Mouse (Mus musculus) limb, embryonic 15.5 days (tissue): ENCODE data around the gene 4931414P19Rik. TPM values are rescaled to one million over a fixed set of nuclear protein-coding genes. Genes with fewer than 3 reads are reported as not detected.
A peak's percentile ranks its signal among the peaks of the same experiment; 100 is the strongest.

Experiments
- ATAC-seq: fragments of 200-750 bp; cut with Nextera tagmentation; 2 replicates; pipeline ENCODE4 v1.8.0; 2017; ENCODE audit warnings: low read depth, moderate TSS enrichment; ENCODE audit not compliant: insufficient number of reproducible peaks, low FRiP score, low TSS enrichment
- H3K27ac ChIP-seq: fragments of 300-500 bp; sonication (generic); 2 replicates; pipeline ENCODE4 v1.5.1; 2015; ENCODE audit warnings: moderate library complexity, mild to moderate bottlenecking, inconsistent platforms
- H3K27me3 ChIP-seq: fragments of 300-500 bp; sonication (generic); 2 replicates; pipeline ENCODE4 v1.6.1; 2015; ENCODE audit warnings: inconsistent platforms
- H3K36me3 ChIP-seq: fragments of 300-500 bp; sonication (generic); 2 replicates; pipeline ENCODE4 v1.6.1; 2015; ENCODE audit warnings: inconsistent platforms
- H3K4me1 ChIP-seq: fragments of 300-500 bp; sonication (generic); 2 replicates; pipeline ENCODE4 v1.6.1; 2015; ENCODE audit warnings: inconsistent platforms
- H3K4me2 ChIP-seq: fragments of 300-500 bp; sonication (generic); 2 replicates; pipeline ENCODE4 v1.6.1; 2015; ENCODE audit warnings: mild to moderate bottlenecking, inconsistent platforms
- H3K4me3 ChIP-seq: fragments of 300-500 bp; sonication (generic); 2 replicates; pipeline ENCODE4 v1.5.1; 2015; ENCODE audit warnings: mild to moderate bottlenecking, inconsistent platforms
- H3K9ac ChIP-seq: fragments of 300-500 bp; sonication (generic); 2 replicates; pipeline ENCODE4 v1.6.1; 2015; ENCODE audit warnings: inconsistent platforms
- H3K9me3 ChIP-seq: fragments of 300-500 bp; sonication (generic); 2 replicates; pipeline ENCODE4 v1.6.1; 2016; ENCODE audit warnings: inconsistent platforms
- WGBS: fragments of 180-500 bp; shearing (Covaris S2); methylation state at CpG from one replicate; pipeline ENCODE4 v1.1.7; 2015; 5-methylcytosine and 5-hydroxymethylcytosine counted together
- microRNA counts: library from miRNA; unstranded; fragments of <30 nt; microRNA quantifications from one replicate; lab custom pipeline; 2016
- microRNA-seq: library from miRNA; unstranded; fragments of <30 nt; microRNA quantifications from one replicate; pipeline ENCODE4, GENCODE M21; 2016
- polyA plus RNA-seq: library from polyadenylated mRNA; unstranded; fragments of >200 nt; fragmentation: Nextera tagmentation; extraction: Ambion mirVana; gene quantifications from 2 replicates; pipeline ENCODE4 v1.2.1, GENCODE M21; 2015

4931414P19Rik gene
- polyA plus RNA-seq, 1 experiment from 2014 or later: 5.8 TPM

- Histone ChIP-seq H3K9ac (no peak overlapping the region), H3K36me3 (peaks cover 56% of the 10 kb centered on the region), H3K4me1 (peaks cover 27% of the 10 kb centered on the region), H3K27me3 (no peaks in the 10 kb centered on the region), H3K4me3 (no peak overlapping the region), H3K4me2 (no peak overlapping the region), H3K27ac (0 out of 2 replicates have a peak overlapping the region, but pooled peaks have one; percentile 1), H3K9me3 (no peaks in the 10 kb centered on the region)
- no peak for ATAC-seq
- 77% methylated on average over 15 of the region's 15 CpGs for WGBS
Measured at GRCm38 (mm10) chr14:54568694-54569414, 36.9 kb downstream of the 4931414P19Rik start.

- no peak overlapping the region for H3K27ac ChIP-seq
- no peaks in the 10 kb centered on the region for H3K4me1 ChIP-seq
- no peaks in the 10 kb centered on the region for H3K9me3 ChIP-seq
- no peak overlapping the region for H3K4me3 ChIP-seq
- no peak overlapping the region for H3K9ac ChIP-seq
- WGBS: 80% methylated on average over 14 of the region's 14 CpGs
- ATAC-seq: no peak
- H3K4me2 ChIP-seq: no peak overlapping the region
- no peaks in the 10 kb centered on the region for H3K27me3 ChIP-seq
- no peaks in the 10 kb centered on the region for H3K36me3 ChIP-seq
Measured at GRCm38 (mm10) chr14:54560527-54561242, 45.1 kb downstream of the 4931414P19Rik start.

DNA sequence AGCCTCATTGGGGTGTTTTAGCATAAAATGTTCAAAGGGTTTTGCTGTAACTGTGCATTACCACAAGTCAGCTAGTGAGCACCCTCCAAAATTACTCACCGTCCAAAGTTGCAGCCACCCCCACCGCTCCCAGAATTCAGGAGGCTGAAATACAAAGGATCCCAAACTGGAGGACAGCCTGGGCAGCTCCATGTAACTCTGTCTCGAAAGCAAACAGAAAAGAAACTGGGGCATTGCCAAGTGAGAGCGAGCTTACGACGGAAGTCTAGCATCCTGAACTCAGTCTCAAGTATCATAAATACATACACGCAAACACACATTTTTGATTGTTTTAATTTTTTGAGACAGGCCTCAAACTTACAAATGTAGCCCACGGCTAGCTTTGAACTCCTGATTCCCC, 48.5 kb downstream of the 4931414P19Rik start:
- H3K27ac ChIP-seq: no peak overlapping the region
- no peaks in the 10 kb centered on the region for H3K36me3 ChIP-seq
- no peaks in the 10 kb centered on the region for H3K9me3 ChIP-seq
- H3K4me1 ChIP-seq: 0 out of 2 replicates have a peak, but pooled peaks cover 7% of the 10 kb centered on the region
- H3K4me2 ChIP-seq: no peak overlapping the region
- no peak overlapping the region for H3K9ac ChIP-seq
- H3K4me3 ChIP-seq: no peak overlapping the region
- ATAC-seq: no peak
- WGBS: 77% methylated on average over 8 of the region's 8 CpGs
- no peaks in the 10 kb centered on the region for H3K27me3 ChIP-seq

DNA sequence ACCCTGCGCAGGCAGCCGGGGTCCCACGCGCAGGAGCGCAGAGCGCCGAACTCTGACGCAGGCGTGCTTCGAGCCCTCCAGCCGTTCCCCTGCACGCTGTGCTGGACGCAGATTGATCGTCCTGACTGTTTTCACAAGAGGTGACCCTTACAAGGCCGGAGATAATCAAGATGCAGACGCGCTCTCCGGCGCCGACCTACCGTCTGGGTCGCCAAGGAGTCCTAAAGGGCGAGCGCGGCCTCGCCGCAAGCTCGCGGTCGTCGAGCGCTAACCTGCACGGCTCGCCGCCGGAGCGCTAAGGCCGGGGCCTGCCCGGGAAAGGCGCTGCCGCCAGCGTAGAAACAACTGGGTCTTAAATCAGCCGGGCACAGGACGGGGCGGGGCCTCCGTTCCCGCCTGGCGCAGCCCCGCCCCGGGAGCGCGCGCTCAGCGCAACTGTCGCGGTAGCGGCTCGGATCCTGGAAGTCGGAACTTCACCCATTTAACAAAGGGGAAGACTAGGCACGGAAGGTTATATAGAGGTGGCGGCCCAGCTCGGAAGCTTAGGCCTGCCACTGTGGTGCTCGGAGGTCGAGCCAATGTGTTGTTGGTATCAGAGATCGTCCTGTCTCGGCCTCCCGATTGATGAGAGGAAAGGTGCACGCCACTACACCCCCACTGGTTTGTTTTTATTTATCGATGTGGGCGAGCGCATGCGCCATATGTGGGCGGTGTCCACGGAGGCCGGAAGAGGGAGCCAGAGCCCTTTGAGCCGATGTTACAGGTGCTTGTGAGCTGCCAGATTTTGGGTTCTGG, 51.6 kb downstream of the 4931414P19Rik start, which contains the start of gene Haus4:
TSS of gene Haus4 (minus strand) at position 642 of the 795 bp plus-strand sequence.
- H3K4me1 ChIP-seq: 0 out of 2 replicates have a peak, but pooled peaks cover 7% of the 10 kb centered on the region
- H3K4me3 ChIP-seq: peak within 1 kb of the TSS; percentile 67
- H3K9me3 ChIP-seq: no peaks in the 10 kb centered on the region
- H3K36me3 ChIP-seq: peaks cover 18% of the 10 kb centered on the region
- H3K9ac ChIP-seq: peak within 1 kb of the TSS; percentile 69
- 1% methylated on average over 76 of the region's 76 CpGs for WGBS
- H3K27ac ChIP-seq: peak within 1 kb of the TSS; percentile 89
- H3K4me2 ChIP-seq: peak within 1 kb of the TSS; percentile 88
- peak; percentile 92 for ATAC-seq
- no peaks in the 10 kb centered on the region for H3K27me3 ChIP-seq

DNA sequence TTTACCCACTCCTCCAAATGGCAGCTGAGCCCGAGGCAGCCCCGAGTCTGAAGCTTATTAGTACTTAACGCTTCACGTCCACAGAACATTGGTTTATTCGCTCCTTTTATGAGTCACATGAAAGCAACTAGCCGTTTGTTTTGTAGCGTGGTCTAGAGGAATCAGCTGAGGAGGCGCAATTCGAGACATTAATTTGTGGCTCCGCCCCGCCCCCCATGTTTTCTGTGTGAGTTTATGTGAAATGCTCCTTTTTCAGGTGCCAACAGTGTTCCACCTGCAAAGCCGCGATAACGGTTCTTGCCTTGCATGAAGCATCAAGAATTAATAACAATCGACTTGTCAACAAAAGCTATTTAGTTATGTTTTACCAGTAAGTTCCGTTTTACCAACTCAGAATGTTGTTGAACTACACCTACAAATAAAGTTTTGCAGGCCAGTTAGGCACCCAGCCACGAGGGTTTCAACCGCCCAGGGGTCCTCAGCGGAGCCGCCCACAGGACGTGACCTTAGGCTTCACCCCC, 52.3 kb downstream of the 4931414P19Rik start:
- Histone ChIP-seq H3K9ac (peak overlapping the region; percentile 69), H3K36me3 (peaks cover 25% of the 10 kb centered on the region), H3K27ac (peak overlapping the region; percentile 89), H3K9me3 (no peaks in the 10 kb centered on the region), H3K4me1 (0 out of 2 replicates have a peak, but pooled peaks cover 7% of the 10 kb centered on the region), H3K4me2 (peak overlapping the region; percentile 88), H3K27me3 (no peaks in the 10 kb centered on the region), H3K4me3 (peak overlapping the region; percentile 67)
- WGBS: 1% methylated on average over 21 of the region's 21 CpGs
- no peak for ATAC-seq

DNA sequence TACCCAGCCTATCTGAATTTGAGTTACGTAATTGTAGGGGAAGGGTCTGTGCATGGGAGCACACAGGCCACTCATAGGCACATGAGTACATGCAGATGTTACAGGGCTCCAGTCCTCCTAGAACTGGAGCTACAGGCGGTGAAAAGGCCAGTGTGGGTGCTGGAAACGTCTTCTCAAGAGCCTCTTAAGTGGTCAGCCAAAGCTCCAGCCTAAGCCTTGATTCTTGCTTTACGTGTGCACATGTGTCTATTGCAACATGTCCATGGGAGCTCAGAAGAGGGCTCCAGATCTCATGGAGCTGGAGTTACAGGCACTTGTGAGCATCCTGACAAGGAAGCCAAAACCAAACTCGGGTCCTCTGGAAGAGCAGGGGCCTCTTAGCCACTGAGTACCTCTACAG, 61.1 kb downstream of the 4931414P19Rik start:
- Histone ChIP-seq H3K4me1 (no peaks in the 10 kb centered on the region), H3K36me3 (peaks cover 66% of the 10 kb centered on the region), H3K9me3 (no peaks in the 10 kb centered on the region), H3K27ac (no peak overlapping the region), H3K4me3 (no peak overlapping the region), H3K4me2 (no peak overlapping the region), H3K27me3 (no peaks in the 10 kb centered on the region), H3K9ac (no peak overlapping the region)
- ATAC-seq: no peak
- WGBS: 90% methylated on average over 5 of the region's 5 CpGs

GRCm38 (mm10) chr14:54540771-54541170, 65.0 kb downstream of the 4931414P19Rik start:
- ATAC-seq: no peak
- Histone ChIP-seq H3K9ac (no peak overlapping the region), H3K4me3 (no peak overlapping the region), H3K4me2 (no peak overlapping the region), H3K27me3 (no peaks in the 10 kb centered on the region), H3K36me3 (peaks cover 37% of the 10 kb centered on the region), H3K27ac (no peak overlapping the region), H3K9me3 (no peaks in the 10 kb centered on the region), H3K4me1 (no peaks in the 10 kb centered on the region)
- 70% methylated on average over 11 of the region's 11 CpGs for WGBS

DNA sequence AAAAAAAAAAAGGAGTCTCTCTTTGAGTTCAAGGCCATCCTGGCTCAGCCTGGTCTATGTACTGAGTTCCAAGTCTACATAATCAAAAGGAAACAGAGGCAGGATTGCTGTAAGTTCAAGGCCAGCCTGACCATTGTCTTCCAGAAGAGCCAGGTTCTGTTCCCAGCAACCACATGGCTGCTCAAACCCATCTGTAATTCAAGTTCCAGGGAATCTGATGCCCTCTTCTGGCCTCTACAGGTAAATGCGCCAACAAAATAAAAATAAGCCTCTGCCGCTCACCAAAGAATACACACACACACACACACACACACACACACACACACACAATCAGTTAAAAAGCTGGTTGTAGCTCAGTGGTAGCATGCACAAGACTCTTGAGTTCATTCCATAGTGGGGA, 67.2 kb downstream of the 4931414P19Rik start:
- Histone ChIP-seq H3K36me3 (peaks cover 15% of the 10 kb centered on the region), H3K9me3 (no peaks in the 10 kb centered on the region), H3K9ac (no peak overlapping the region), H3K27me3 (no peaks in the 10 kb centered on the region), H3K4me3 (no peak overlapping the region), H3K4me2 (no peak overlapping the region), H3K27ac (no peak overlapping the region), H3K4me1 (no peaks in the 10 kb centered on the region)
- ATAC-seq: no peak
- 90% methylated on average over 2 of the region's 2 CpGs for WGBS

MicroRNAs within 50 kb of the gene (microRNA counts, 519-probe panel; counts per million panel counts)
- microRNA mmu-miR-686 (lab: Ali Mortazavi, UCI): not detected

Small RNA genes within 50 kb of the gene (microRNA-seq; reads per million reads assigned to microRNA genes)
- gene Mir686: not detected
- not detected for gene Mir6948

Other genes starting within 250 kb of the 4931414P19Rik start
- gene Oxa1l, start 245.2 kb downstream of the 4931414P19Rik start, polyA plus RNA-seq: 36.1 and 37.7 TPM in 2 replicates
- 5.8 and 6.5 TPM in 2 replicates for gene Slc7a7, start 188.2 kb downstream of the 4931414P19Rik start, polyA plus RNA-seq
- gene Mrpl52, start 179.1 kb downstream of the 4931414P19Rik start, polyA plus RNA-seq: 196 and 218 TPM in 2 replicates
- gene Mmp14, start 174.4 kb downstream of the 4931414P19Rik start, polyA plus RNA-seq: 245 and 272 TPM in 2 replicates
- gene Lrp10, start 141.9 kb downstream of the 4931414P19Rik start, polyA plus RNA-seq: 42.8 and 46.4 TPM in 2 replicates
- 1.5 and 2.2 TPM in 2 replicates for gene Rem2, start 129.9 kb downstream of the 4931414P19Rik start, polyA plus RNA-seq
- 68.6 and 71.4 TPM in 2 replicates for gene Prmt5, start 88.5 kb downstream of the 4931414P19Rik start, polyA plus RNA-seq
- 52.6 and 53.0 TPM in 2 replicates for gene Haus4, start 51.4 kb downstream of the 4931414P19Rik start, polyA plus RNA-seq
- 50.7 and 52.7 TPM in 2 replicates for gene Ajuba, start 28.4 kb downstream of the 4931414P19Rik start, polyA plus RNA-seq
- gene Psmb5, start 12.0 kb upstream of the 4931414P19Rik start, polyA plus RNA-seq: 343 and 373 TPM in 2 replicates
- gene Psmb11, start 15.4 kb upstream of the 4931414P19Rik start, polyA plus RNA-seq: not detected in 2 replicates
- 0.99 TPM in 1 of 2 replicates, not detected in the other for gene Gm17606, start 35.0 kb upstream of the 4931414P19Rik start, polyA plus RNA-seq
- 3.7 and 4.2 TPM in 2 replicates for gene Cdh24, start 35.4 kb upstream of the 4931414P19Rik start, polyA plus RNA-seq
- gene 1700123O20Rik, start 80.2 kb upstream of the 4931414P19Rik start, polyA plus RNA-seq: 79.6 and 81.2 TPM in 2 replicates
- gene Acin1, start 80.9 kb upstream of the 4931414P19Rik start, polyA plus RNA-seq: 109 TPM in 2 replicates
- gene Gm29776, start 92.8 kb upstream of the 4931414P19Rik start, polyA plus RNA-seq: 0.21 and 0.24 TPM in 2 replicates
- 0.12 TPM in 1 of 2 replicates, not detected in the other for gene Cebpe, start 106.2 kb upstream of the 4931414P19Rik start, polyA plus RNA-seq
- 5.0 and 5.4 TPM in 2 replicates for gene Slc7a8, start 176.0 kb upstream of the 4931414P19Rik start, polyA plus RNA-seq
- not detected in 2 replicates for gene Rnf212b, start 208.1 kb upstream of the 4931414P19Rik start, polyA plus RNA-seq